Mouse (Mus musculus) hindbrain, embryonic 12.5 days (tissue): ENCODE measurements around the gene Zranb3. TPM values are rescaled to one million over a fixed set of nuclear protein-coding genes. Genes with fewer than 3 reads are reported as not detected.
"Not testable (repeated sequence)": the region's sequence is repeated elsewhere in the genome, so short reads cannot be mapped to it uniquely, and the experiment has no call there.

Source experiments
- ATAC-seq: fragments of 200-750 bp; cut with Nextera tagmentation; 2 replicates; pipeline ENCODE4 v1.8.0; 2017; ENCODE audit warnings: moderate TSS enrichment; ENCODE audit not compliant: low FRiP score
- H3K27ac ChIP-seq: fragments of 300-500 bp; sonication (generic); 2 replicates; pipeline ENCODE4 v1.5.1; 2016; ENCODE audit warnings: mild to moderate bottlenecking
- H3K27me3 ChIP-seq: fragments of 300-500 bp; sonication (generic); 2 replicates; pipeline ENCODE4 v1.6.1; 2016; ENCODE audit warnings: mild to moderate bottlenecking
- H3K36me3 ChIP-seq: fragments of 300-500 bp; sonication (generic); 2 replicates; pipeline ENCODE4 v1.6.1; 2016; ENCODE audit warnings: mild to moderate bottlenecking
- H3K4me1 ChIP-seq: fragments of 300-500 bp; sonication (generic); 2 replicates; pipeline ENCODE4 v1.6.1; 2016
- H3K4me2 ChIP-seq: fragments of 300-500 bp; sonication (generic); replicated peaks from 2 replicates; pipeline ENCODE4 v1.6.1; 2016; ENCODE audit warnings: mild to moderate bottlenecking
- H3K4me3 ChIP-seq: fragments of 300-500 bp; sonication (generic); 2 replicates; pipeline ENCODE4 v1.5.1; 2016; ENCODE audit warnings: mild to moderate bottlenecking
- H3K9ac ChIP-seq: fragments of 300-500 bp; sonication (generic); 2 replicates; pipeline ENCODE4 v1.6.1; 2016; ENCODE audit warnings: mild to moderate bottlenecking, moderate library complexity
- H3K9me3 ChIP-seq: fragments of 300-500 bp; sonication (generic); replicated peaks from 2 replicates; pipeline ENCODE4 v1.6.1; 2016; ENCODE audit warnings: mild to moderate bottlenecking
- WGBS: fragments of 180-500 bp; shearing (Covaris S2); methylation state at CpG from one replicate; pipeline ENCODE4 v1.1.7; 2016; 5-methylcytosine and 5-hydroxymethylcytosine counted together
- polyA plus RNA-seq: library from polyadenylated mRNA; unstranded; fragments of >200 nt; fragmentation: Nextera tagmentation; extraction: Ambion mirVana; gene quantifications from 2 replicates; pipeline ENCODE4 v1.2.1, GENCODE M21; 2016

Zranb3 gene
- polyA plus RNA-seq, 1 experiment from 2014 or later, result 9.2 TPM

DNA sequence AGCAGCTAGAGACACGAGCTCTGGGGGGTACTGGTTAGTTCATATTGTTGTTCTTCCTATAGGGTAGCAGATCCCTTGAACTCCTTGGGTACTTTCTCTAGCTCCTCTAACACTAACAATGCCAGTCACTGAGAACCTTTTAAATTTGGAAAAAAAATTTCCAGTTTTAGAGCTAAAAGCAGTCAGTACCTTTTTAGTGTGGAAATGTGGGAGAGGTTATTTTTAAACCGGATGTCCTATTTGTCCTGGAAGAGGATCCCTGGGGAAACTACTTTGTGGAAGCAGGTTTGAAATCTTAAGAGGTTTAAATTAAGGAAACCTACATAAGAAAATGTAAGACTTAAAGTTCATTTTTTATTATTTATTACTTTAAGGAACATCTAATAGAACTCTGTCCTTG, 56.4 kb downstream of the Zranb3 start:
- no peaks in the 10 kb centered on the region for H3K36me3 ChIP-seq
- no peak overlapping the region for H3K27ac ChIP-seq
- no peak overlapping the region for H3K9ac ChIP-seq
- no peak overlapping the region for H3K4me3 ChIP-seq
- WGBS, result 93% methylated on average over 2 of the region's 2 CpGs
- H3K4me2 ChIP-seq, result no peak overlapping the region
- no peak for ATAC-seq
- H3K9me3 ChIP-seq, result no peaks in the 10 kb centered on the region
- H3K4me1 ChIP-seq, result no peaks in the 10 kb centered on the region
- H3K27me3 ChIP-seq, result no peaks in the 10 kb centered on the region

DNA sequence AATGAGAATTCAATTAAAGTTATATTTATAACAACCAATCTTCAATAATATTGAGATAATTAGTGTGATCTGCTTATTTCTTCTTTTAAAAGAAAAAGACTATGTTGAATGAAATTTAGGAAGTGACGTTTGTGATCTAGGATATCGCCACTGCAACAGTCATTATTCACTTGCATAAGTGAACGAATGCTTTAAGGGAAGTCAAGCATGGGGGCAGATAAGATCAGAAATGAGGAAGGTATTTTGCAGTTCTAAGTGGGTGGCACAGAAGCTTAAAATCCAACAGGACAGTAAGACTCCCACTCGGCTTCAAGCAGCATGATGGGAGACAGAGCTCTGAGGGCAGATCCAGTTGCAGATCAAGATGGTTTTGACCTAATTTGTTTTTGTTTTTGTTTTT, 58.7 kb downstream of the Zranb3 start:
- 98% methylated on average over 4 of the region's 4 CpGs for WGBS
- Histone ChIP-seq H3K27me3 (no peaks in the 10 kb centered on the region), H3K4me2 (no peak overlapping the region), H3K9me3 (no peaks in the 10 kb centered on the region), H3K27ac (no peak overlapping the region), H3K4me1 (no peaks in the 10 kb centered on the region), H3K36me3 (no peaks in the 10 kb centered on the region), H3K4me3 (no peak overlapping the region), H3K9ac (no peak overlapping the region)
- no peak for ATAC-seq

DNA sequence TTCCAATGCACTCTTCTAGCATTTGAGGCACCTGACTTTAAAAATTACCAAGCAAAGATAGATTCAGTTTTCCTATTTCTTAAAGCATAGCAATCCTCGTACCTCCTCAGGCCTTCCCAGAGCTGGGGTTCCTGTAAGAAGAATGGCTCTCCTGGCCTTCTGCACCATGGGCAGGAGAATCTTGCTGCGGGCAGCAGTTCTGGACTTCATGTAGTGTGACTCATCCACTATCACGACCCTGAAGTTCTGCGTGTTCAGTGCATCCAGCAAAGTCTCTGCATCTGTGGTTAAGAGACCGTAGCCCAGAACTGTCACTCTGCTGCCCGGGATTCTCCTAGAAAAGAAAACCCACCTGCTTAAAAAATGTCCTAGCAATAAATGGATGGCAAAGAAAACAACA, 66.6 kb downstream of the Zranb3 start:
- whole genome bisulfite sequencing, result 93% methylated on average over 6 of the region's 6 CpGs
- H3K9ac ChIP-seq, result no peak overlapping the region
- no peak overlapping the region for H3K4me2 ChIP-seq
- H3K4me1 ChIP-seq, result no peaks in the 10 kb centered on the region
- H3K27ac ChIP-seq, result no peak overlapping the region
- no peak overlapping the region for H3K4me3 ChIP-seq
- H3K27me3 ChIP-seq, result no peaks in the 10 kb centered on the region
- no peaks in the 10 kb centered on the region for H3K36me3 ChIP-seq
- no peak for ATAC-seq
- H3K9me3 ChIP-seq, result no peaks in the 10 kb centered on the region

DNA sequence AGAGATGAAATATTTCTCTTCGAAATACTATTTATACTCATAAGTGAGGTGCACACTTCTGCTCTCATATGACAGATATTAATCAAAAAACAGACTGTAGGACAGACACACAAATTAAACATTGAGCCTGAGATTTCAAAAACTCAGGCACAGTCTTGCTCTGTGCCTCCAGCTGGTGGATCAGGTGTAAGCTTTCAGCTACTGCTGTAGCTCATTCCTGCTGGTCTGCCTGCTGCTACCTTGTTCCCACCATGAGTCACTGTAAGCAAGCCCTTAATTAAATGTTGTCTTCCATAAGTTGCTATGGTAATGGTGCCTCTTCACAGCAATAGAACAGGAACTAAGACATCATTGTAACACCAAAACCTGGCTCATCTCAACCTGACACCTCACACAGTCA, 70.7 kb downstream of the Zranb3 start:
- no peak for ATAC-seq
- no peak overlapping the region for H3K4me3 ChIP-seq
- H3K4me2 ChIP-seq, result no peak overlapping the region
- no peak overlapping the region for H3K9ac ChIP-seq
- 90% methylated on average over 1 of the region's 1 CpGs for WGBS
- H3K36me3 ChIP-seq, result no peaks in the 10 kb centered on the region
- H3K27me3 ChIP-seq, result no peaks in the 10 kb centered on the region
- no peaks in the 10 kb centered on the region for H3K4me1 ChIP-seq
- no peak overlapping the region for H3K27ac ChIP-seq
- no peaks in the 10 kb centered on the region for H3K9me3 ChIP-seq

DNA sequence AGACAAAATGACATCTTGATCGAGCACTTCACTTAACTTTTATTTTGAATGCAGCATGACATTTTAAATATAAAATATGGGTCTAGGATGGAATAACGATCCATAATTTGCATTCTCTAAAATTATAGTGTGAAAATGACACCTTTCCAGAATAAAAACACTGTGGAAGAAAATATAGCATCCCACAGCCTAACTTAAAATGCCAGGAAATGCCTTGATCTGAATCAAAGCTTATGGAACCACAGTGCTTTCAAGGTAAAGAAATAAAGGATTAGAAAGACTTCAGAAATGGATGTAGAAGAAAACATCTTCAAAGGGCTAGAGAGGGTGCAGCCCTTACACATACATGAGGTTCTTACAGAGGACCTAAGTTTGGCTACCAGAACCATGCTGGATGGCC, 71.3 kb downstream of the Zranb3 start:
- no peak overlapping the region for H3K4me2 ChIP-seq
- H3K27ac ChIP-seq, result no peak overlapping the region
- H3K9ac ChIP-seq, result no peak overlapping the region
- no peaks in the 10 kb centered on the region for H3K27me3 ChIP-seq
- H3K9me3 ChIP-seq, result no peaks in the 10 kb centered on the region
- no peak overlapping the region for H3K4me3 ChIP-seq
- no peaks in the 10 kb centered on the region for H3K36me3 ChIP-seq
- WGBS, result 91% methylated on average over 2 of the region's 2 CpGs
- ATAC-seq, result no peak
- no peaks in the 10 kb centered on the region for H3K4me1 ChIP-seq

DNA sequence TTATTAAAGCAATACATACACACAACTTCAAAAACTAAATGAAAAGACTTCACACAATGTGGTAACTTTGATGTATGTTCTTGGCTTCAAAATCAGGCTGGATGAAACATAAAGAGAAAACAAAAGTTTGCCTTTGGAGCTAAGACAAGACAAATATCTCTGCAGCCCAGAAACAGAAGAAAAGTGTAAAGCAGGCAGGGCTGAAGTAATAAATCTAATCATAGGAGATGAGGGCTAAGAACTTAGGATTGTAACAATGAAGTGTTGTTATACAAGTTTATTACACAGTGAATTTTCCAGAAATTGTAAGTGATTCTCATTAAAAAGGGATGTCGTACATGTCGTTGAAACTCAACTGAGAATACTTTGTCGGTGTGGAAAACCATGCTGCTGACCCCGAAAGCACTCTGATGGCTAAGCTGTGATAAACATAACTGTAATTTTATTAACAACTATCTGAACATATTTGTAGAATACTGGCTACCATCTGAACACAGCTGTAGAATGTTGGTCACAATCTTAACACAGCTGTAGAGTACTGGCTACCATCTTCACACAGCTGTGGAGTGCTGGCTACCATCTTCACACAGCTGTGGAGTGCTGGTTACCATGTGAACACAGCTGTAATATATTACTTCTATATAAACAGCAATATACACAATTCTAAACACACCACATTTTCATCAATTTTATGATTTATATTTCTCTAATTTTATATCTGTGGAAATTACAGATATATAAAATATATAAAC, 78.3 kb downstream of the Zranb3 start:
- WGBS, result 92% methylated on average over 4 of the region's 4 CpGs
- Histone ChIP-seq H3K4me1 (no peaks in the 10 kb centered on the region), H3K4me2 (no peak overlapping the region), H3K27ac (no peak overlapping the region), H3K4me3 (no peak overlapping the region), H3K27me3 (no peaks in the 10 kb centered on the region), H3K9ac (no peak overlapping the region), H3K9me3 (no peaks in the 10 kb centered on the region), H3K36me3 (no peaks in the 10 kb centered on the region)
- no peak for ATAC-seq

DNA sequence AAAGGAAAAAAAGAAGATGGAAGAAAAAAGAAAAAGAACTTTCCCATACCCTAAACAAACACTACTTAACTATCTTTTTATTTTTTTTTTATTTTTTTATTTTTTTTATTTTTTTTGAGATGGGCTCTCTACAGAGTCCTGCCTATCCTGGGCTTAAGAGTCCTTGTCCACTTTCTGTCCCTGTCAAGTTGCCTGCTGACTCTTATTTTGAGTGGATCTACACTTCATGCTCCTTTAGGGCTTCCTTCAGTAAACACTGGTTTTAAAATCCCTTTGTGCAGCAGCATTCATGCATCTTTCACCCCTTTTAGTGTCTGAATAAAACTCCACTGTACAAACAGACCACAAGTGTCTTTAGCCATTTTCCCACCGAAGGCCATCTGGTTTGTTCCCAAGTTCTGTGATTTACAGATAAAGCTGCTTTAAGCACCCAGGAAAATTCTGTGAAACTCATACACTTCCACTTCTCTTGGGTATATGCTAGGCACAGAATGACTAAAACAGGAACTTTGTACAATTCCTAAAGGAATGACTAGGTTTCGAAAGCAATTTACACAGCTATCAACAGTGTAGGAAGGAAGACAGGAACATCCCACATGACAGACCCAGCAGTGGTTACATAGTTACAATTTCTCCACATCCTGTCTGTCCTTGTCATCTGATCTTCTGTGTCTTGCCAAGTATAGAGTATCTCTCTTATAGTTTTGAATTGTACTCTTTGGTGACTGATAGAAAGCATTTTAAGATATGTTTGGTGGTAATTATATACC, 82.7 kb downstream of the Zranb3 start:
- H3K27me3 ChIP-seq, result no peaks in the 10 kb centered on the region
- H3K4me1 ChIP-seq, result no peaks in the 10 kb centered on the region
- no peaks in the 10 kb centered on the region for H3K36me3 ChIP-seq
- WGBS, result 68% methylated on average over 2 of the region's 2 CpGs
- ATAC-seq, result 0 out of 2 replicates have a peak, but pooled peaks have one; percentile 41
- no peak overlapping the region for H3K9ac ChIP-seq
- H3K4me2 ChIP-seq, result no peak overlapping the region
- H3K27ac ChIP-seq, result no peak overlapping the region; the same call in 1 of the 2 replicates
- H3K9me3 ChIP-seq, result no peaks in the 10 kb centered on the region
- no peak overlapping the region for H3K4me3 ChIP-seq

DNA sequence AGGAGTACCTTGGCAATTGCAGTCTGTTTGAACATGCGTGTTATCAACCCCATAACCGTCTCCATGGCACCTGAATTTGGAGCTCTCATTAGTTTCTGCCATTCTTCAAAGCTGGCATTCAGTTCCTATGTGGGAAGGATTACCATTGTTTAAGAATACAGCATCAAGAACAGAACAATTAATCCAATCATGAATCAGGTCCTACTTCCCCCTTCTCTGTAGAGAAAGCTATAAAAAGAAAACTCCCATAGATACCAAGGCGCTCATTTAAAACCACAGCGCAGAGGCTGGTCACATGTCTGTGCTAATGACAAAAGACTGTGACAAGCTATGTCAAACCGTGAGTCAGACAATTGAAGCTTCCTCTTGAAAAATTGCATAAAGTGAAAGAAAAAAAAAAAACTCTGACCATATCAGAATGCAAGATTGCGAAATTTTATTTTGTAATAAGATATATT, 86.8 kb downstream of the Zranb3 start:
- peak; percentile 48; the same call in 1 of the 2 replicates for ATAC-seq
- WGBS, result 68% methylated on average over 6 of the region's 6 CpGs
- H3K4me1 ChIP-seq, result no peaks in the 10 kb centered on the region
- no peak overlapping the region for H3K27ac ChIP-seq
- H3K9ac ChIP-seq, result no peak overlapping the region
- H3K9me3 ChIP-seq, result no peaks in the 10 kb centered on the region
- H3K4me3 ChIP-seq, result no peak overlapping the region
- no peak overlapping the region for H3K4me2 ChIP-seq
- no peaks in the 10 kb centered on the region for H3K36me3 ChIP-seq
- no peaks in the 10 kb centered on the region for H3K27me3 ChIP-seq

DNA sequence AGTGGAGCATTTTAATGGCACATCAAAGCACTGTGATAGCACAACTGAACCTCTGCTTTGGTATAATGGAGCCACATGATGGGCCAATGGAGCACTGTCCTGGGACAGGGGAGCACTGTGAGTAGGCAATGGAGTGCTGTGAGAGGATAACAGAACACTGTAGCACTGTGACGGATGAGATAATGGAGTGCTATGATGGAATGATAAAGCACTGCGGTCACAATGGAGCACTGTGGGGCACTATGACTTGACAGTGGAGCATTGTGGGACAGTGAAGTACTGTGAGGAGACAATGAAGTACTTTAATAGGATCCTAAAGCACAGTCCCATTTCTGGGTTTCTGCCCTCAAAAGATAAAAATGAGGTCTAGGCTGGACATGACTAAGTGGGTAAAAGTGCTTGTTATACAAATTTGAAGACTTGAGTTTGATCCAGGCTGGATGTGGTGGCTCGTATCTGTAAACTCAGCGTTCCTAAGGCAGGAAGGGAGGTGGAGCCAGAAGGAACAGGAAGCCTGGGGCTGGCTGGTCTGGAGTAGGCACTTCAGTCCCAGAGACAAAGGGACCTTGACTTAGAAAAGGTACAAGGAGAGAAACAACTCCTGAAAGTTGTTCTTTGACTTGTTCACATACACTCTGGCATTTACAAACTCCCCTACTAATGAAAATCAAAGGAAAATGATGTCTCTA, 89.0 kb downstream of the Zranb3 start:
- WGBS, result 92% methylated on average over 4 of the region's 4 CpGs
- Histone ChIP-seq H3K9ac (no peak overlapping the region), H3K36me3 (no peaks in the 10 kb centered on the region), H3K9me3 (no peaks in the 10 kb centered on the region), H3K27ac (no peak overlapping the region), H3K4me1 (no peaks in the 10 kb centered on the region), H3K4me2 (no peak overlapping the region), H3K4me3 (no peak overlapping the region), H3K27me3 (no peaks in the 10 kb centered on the region)
- ATAC-seq, result no peak

DNA sequence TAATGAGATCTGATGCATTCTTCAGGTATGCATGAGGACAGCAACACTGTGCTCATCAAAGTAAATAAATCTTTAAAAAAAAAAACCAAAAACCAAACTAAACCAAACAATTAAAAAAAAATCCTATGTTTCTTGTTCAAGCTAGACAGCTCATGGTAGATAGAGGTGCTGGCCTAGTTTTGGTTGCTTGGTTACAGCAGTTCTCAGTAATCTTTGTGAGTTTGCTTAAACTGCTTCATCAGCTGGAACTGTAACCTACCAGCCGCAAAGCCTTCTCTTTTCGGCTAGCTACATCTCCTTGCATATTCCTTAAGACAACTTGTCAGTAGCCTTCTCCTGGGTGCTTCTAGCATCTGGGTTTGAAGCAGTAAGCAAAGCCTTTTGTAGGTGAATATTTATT, 93.1 kb downstream of the Zranb3 start:
- 91% methylated on average over 2 of the region's 2 CpGs for WGBS
- Histone ChIP-seq H3K9me3 (no peaks in the 10 kb centered on the region), H3K4me1 (no peaks in the 10 kb centered on the region), H3K4me2 (no peak overlapping the region), H3K36me3 (no peaks in the 10 kb centered on the region), H3K27me3 (no peaks in the 10 kb centered on the region), H3K4me3 (no peak overlapping the region), H3K9ac (no peak overlapping the region), H3K27ac (no peak overlapping the region)
- no peak for ATAC-seq

DNA sequence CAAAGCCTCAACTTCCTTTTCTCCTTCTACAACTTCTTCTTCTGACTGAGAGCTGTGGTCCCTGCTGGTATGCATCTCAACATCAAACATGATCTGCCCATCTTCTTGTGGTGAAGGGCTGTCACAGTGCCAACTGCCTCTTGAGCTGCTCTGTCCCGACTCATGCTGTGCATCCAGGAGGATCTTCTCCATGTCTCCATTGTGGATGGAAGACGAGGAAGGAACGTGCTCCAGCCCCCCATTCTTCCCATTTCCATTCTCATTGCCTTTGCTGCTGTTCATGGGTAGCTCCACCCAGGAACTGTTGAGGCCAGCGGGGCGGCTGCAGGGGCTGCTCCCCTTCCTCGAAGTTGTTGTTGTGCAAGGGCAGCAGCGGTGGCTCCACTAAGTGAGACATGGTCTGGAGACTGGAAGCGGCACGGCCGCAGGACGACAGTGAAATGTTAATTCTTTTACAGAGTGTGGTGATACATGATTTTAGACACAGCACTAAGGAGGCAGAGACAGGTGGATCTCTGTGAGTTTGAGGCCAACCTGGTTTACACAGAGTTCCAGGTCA, 96.7 kb downstream of the Zranb3 start:
- whole genome bisulfite sequencing, result 92% methylated on average over 11 of the region's 11 CpGs
- H3K27ac ChIP-seq, H3K36me3 ChIP-seq, ATAC-seq, H3K4me1 ChIP-seq, H3K27me3 ChIP-seq, H3K9ac ChIP-seq, H3K4me3 ChIP-seq, H3K9me3 ChIP-seq, H3K4me2 ChIP-seq: not testable (repeated sequence)

DNA sequence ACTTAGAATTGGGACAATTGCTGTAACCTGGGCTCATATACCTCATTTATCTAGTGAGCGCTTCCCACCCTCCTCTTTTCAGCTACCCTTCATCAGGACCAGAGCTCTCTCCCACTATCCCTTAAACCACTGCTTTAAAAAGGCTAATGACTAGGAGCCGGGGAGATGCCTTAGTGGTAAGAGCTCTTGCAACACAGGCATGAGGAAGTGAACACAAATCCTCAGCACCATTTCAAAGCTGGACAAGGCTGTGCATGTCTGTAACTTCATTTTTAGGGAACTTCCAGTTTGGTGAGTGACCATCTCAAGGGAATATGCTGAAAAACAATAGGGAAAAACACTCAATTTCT, 98.5 kb downstream of the Zranb3 start:
- Histone ChIP-seq H3K4me3 (no peak overlapping the region), H3K27me3 (no peaks in the 10 kb centered on the region), H3K9ac (no peak overlapping the region), H3K4me1 (no peaks in the 10 kb centered on the region), H3K9me3 (no peaks in the 10 kb centered on the region), H3K36me3 (no peaks in the 10 kb centered on the region), H3K27ac (no peak overlapping the region), H3K4me2 (no peak overlapping the region)
- no peak for ATAC-seq
- WGBS, result 91% methylated on average over 2 of the region's 2 CpGs
